Mouse (Mus musculus): ENCODE results near the gene Syf2.
"Not testable (repeated sequence)": the region's sequence is repeated elsewhere in the genome, so short reads cannot be mapped to it uniquely, and the experiment has no call there.

- not testable (repeated sequence) for TF ChIP-seq CTCF (IDR thresholded peaks at IDR 0.05; ENCODE audit: control insufficient read depth, insufficient read depth, insufficient replicate concordance, low read depth, low read length); POLR2A (IDR thresholded peaks at IDR 0.05; ENCODE audit: control insufficient read depth, low read depth, low read length)
Observed at GRCm38 (mm10) chr4:134911406-134911805, 19.3 kb upstream of the Syf2 start.
